Mouse (Mus musculus) neural tube, embryonic 11.5 days (tissue): ENCODE data around the gene Jsrp1. TPM values are rescaled to one million over a fixed set of nuclear protein-coding genes. Genes with fewer than 3 reads are reported as not detected.
"Not testable (repeated sequence)": the region's sequence is repeated elsewhere in the genome, so short reads cannot be mapped to it uniquely, and the experiment has no call there.

ENCODE experiments used
- ATAC-seq: fragments of 200-750 bp; cut with Nextera tagmentation; 2 replicates; pipeline ENCODE4 v1.8.0; 2017; ENCODE audit warnings: moderate number of reproducible peaks, mild to moderate bottlenecking, moderate TSS enrichment, moderate library complexity; ENCODE audit not compliant: insufficient read depth, low FRiP score, low TSS enrichment
- DNase-seq: peaks from one replicate; pipeline ENCODE4 v3.0.0-alpha.2; 2015; ENCODE audit warnings: low spot score
- H3K27ac ChIP-seq: fragments of 300-500 bp; sonication (generic); 2 replicates; pipeline ENCODE4 v1.5.1; 2014; ENCODE audit warnings: low read depth, mild to moderate bottlenecking, low read length
- H3K27me3 ChIP-seq: fragments of 300-500 bp; sonication (generic); 2 replicates; pipeline ENCODE4 v1.6.1; 2014; ENCODE audit warnings: mild to moderate bottlenecking, low read length, mixed read lengths; ENCODE audit not compliant: control insufficient read depth, insufficient read depth
- H3K36me3 ChIP-seq: fragments of 300-500 bp; sonication (generic); 2 replicates; pipeline ENCODE4 v1.6.1; 2014; ENCODE audit warnings: mild to moderate bottlenecking, low read length, moderate library complexity, mixed read lengths; ENCODE audit not compliant: control insufficient read depth, insufficient read depth
- H3K4me1 ChIP-seq: fragments of 300-500 bp; sonication (generic); 2 replicates; pipeline ENCODE4 v1.6.1; 2014; ENCODE audit warnings: low read length, mixed read lengths; ENCODE audit not compliant: control insufficient read depth, insufficient read depth
- H3K4me2 ChIP-seq: fragments of 300-500 bp; sonication (generic); 2 replicates; pipeline ENCODE4 v1.6.1; 2014; ENCODE audit warnings: low read depth, mild to moderate bottlenecking, moderate library complexity
- H3K4me3 ChIP-seq: fragments of 300-500 bp; sonication (generic); 2 replicates; pipeline ENCODE4 v1.5.1; 2014; ENCODE audit warnings: low read depth, low read length
- H3K9ac ChIP-seq: fragments of 300-500 bp; sonication (generic); 2 replicates; pipeline ENCODE4 v1.6.1; 2014; ENCODE audit warnings: mild to moderate bottlenecking, low read length
- H3K9me3 ChIP-seq: fragments of 300-500 bp; sonication (generic); 2 replicates; pipeline ENCODE4 v1.6.1; 2016; ENCODE audit warnings: low read length; ENCODE audit not compliant: control insufficient read depth
- WGBS: fragments of 180-500 bp; shearing (Covaris S2); extraction: QIAGEN DNeasy Blood & Tissue Kit; methylation state at CpG from one replicate; pipeline ENCODE4 v1.1.7; 2014; 5-methylcytosine and 5-hydroxymethylcytosine counted together
- polyA plus RNA-seq: library from polyadenylated mRNA; unstranded; fragments of >200 nt; fragmentation: Nextera tagmentation; extraction: Ambion mirVana; gene quantifications from 2 replicates; pipeline ENCODE4 v1.2.1, GENCODE M21; 2014

Jsrp1 gene
- polyA plus RNA-seq, 1 experiment from 2014 or later, result 1.9 TPM

GRCm38 (mm10) chr10:80828587-80828986 is 15.3 kb upstream of the Jsrp1 start:
- H3K27me3 ChIP-seq, H3K9ac ChIP-seq, H3K4me2 ChIP-seq, H3K36me3 ChIP-seq, H3K9me3 ChIP-seq, DNase-seq, ATAC-seq, H3K27ac ChIP-seq: not testable (repeated sequence)
- H3K4me3 ChIP-seq, result 0 out of 2 replicates have a peak overlapping the region, but pooled peaks have one; percentile 0
- WGBS, result 90% methylated on average over 9 of the region's 9 CpGs
- H3K4me1 ChIP-seq, result peaks cover 16% of the 10 kb centered on the region

- Histone ChIP-seq H3K36me3 (peaks cover 4% of the 10 kb centered on the region), H3K27me3 (no peaks in the 10 kb centered on the region), H3K27ac (no peak overlapping the region), H3K4me1 (peaks cover 16% of the 10 kb centered on the region), H3K4me2 (peak overlapping the region; percentile 96), H3K9ac (peak overlapping the region; percentile 92), H3K9me3 (no peaks in the 10 kb centered on the region), H3K4me3 (peak overlapping the region; percentile 81)
- WGBS, result 84% methylated on average over 9 of the region's 10 CpGs
- ATAC-seq (no peak), DNase-seq (no peak)
Measured at GRCm38 (mm10) chr10:80827870-80828420, 14.6 kb upstream of the Jsrp1 start.

- H3K4me2 ChIP-seq, result peak overlapping the region; percentile 96
- 9% methylated on average over 29 of the region's 29 CpGs for WGBS
- H3K4me1 ChIP-seq, result peaks cover 16% of the 10 kb centered on the region
- no peaks in the 10 kb centered on the region for H3K27me3 ChIP-seq
- no peaks in the 10 kb centered on the region for H3K9me3 ChIP-seq
- no peak for ATAC-seq
- H3K4me3 ChIP-seq, result peak overlapping the region; percentile 81
- peak overlapping the region; percentile 92 for H3K9ac ChIP-seq
- no peak for DNase-seq
- H3K36me3 ChIP-seq, result peaks cover 4% of the 10 kb centered on the region
- peak overlapping the region; percentile 76 for H3K27ac ChIP-seq
Measured at GRCm38 (mm10) chr10:80827063-80827869, 14.0 kb upstream of the Jsrp1 start.

GRCm38 (mm10) chr10:80826151-80827062 is 13.1 kb upstream of the Jsrp1 start, which contains the start of gene Oaz1:
TSS of gene Oaz1 (plus strand) at chr10:80826656.
- peaks cover 4% of the 10 kb centered on the region for H3K36me3 ChIP-seq
- H3K4me1 ChIP-seq, result peaks cover 14% of the 10 kb centered on the region
- H3K27ac ChIP-seq, result peak within 1 kb of the TSS; percentile 76
- no peaks in the 10 kb centered on the region for H3K27me3 ChIP-seq
- under 1% methylated on average over 74 of the region's 82 CpGs for WGBS
- peak within 1 kb of the TSS; percentile 81 for H3K4me3 ChIP-seq
- H3K9me3 ChIP-seq, result no peaks in the 10 kb centered on the region
- ATAC-seq, result peak; percentile 95
- peak within 1 kb of the TSS; percentile 92 for H3K9ac ChIP-seq
- H3K4me2 ChIP-seq, result peak within 1 kb of the TSS; percentile 96
- peak; percentile 99 for DNase-seq

GRCm38 (mm10) chr10:80824827-80825226 is 11.5 kb upstream of the Jsrp1 start:
- WGBS, result 78% methylated on average over 2 of the region's 2 CpGs

GRCm38 (mm10) chr10:80823847-80824643 is 10.7 kb upstream of the Jsrp1 start:
- Histone ChIP-seq H3K4me3 (no peak overlapping the region), H3K27ac (no peak overlapping the region), H3K4me1 (peaks cover 8% of the 10 kb centered on the region), H3K27me3 (no peaks in the 10 kb centered on the region), H3K36me3 (no peaks in the 10 kb centered on the region), H3K9me3 (no peaks in the 10 kb centered on the region), H3K4me2 (no peak overlapping the region), H3K9ac (no peak overlapping the region)
- DNase-seq (no peak), ATAC-seq (no peak)
- WGBS, result 68% methylated on average over 8 of the region's 8 CpGs

More at GRCm38 (mm10) chr10:80824827-80825226, 11.5 kb upstream of the Jsrp1 start:
- ATAC-seq, result no peak
- DNase-seq, result no peak
- Histone ChIP-seq H3K36me3 (peaks cover 3% of the 10 kb centered on the region), H3K4me2 (no peak overlapping the region), H3K9ac (no peak overlapping the region), H3K27ac (no peak overlapping the region), H3K4me1 (peaks cover 8% of the 10 kb centered on the region), H3K9me3 (no peaks in the 10 kb centered on the region), H3K27me3 (no peaks in the 10 kb centered on the region), H3K4me3 (no peak overlapping the region)

- no peak overlapping the region for H3K4me2 ChIP-seq
- WGBS, result 100% methylated on average over 1 of the region's 1 CpGs
- no peak overlapping the region for H3K4me3 ChIP-seq
- no peak overlapping the region for H3K9ac ChIP-seq
- H3K27ac ChIP-seq, result no peak overlapping the region
- no peaks in the 10 kb centered on the region for H3K36me3 ChIP-seq
- no peaks in the 10 kb centered on the region for H3K9me3 ChIP-seq
- DNase-seq (no peak), ATAC-seq (no peak)
- H3K4me1 ChIP-seq, result peaks cover 8% of the 10 kb centered on the region
- H3K27me3 ChIP-seq, result no peaks in the 10 kb centered on the region
Measured at GRCm38 (mm10) chr10:80823316-80823715, 10.0 kb upstream of the Jsrp1 start.

- no peak for DNase-seq
- Histone ChIP-seq H3K36me3 (no peaks in the 10 kb centered on the region), H3K27me3 (no peaks in the 10 kb centered on the region), H3K4me1 (peaks cover 3% of the 10 kb centered on the region), H3K9ac (no peak overlapping the region), H3K27ac (no peak overlapping the region), H3K9me3 (no peaks in the 10 kb centered on the region), H3K4me3 (no peak overlapping the region), H3K4me2 (no peak overlapping the region)
- WGBS, result 93% methylated on average over 5 of the region's 5 CpGs
- no peak for ATAC-seq
Measured at GRCm38 (mm10) chr10:80822528-80822927, 9.2 kb upstream of the Jsrp1 start.
